Mouse (Mus musculus) central nervous system, embryonic 18 days (tissue): ENCODE measurements around the gene Blvra. TPM values are rescaled to one million over a fixed set of nuclear protein-coding genes. Genes with fewer than 3 reads are reported as not detected.

Experiments
- polyA plus RNA-seq: library from polyadenylated mRNA; depleted of rRNA; stranded (reverse); fragments of >200 nt; gene quantifications from 2 replicates; pipeline ENCODE4 v1.2.3, GENCODE M21; 2012; rRNA removed

Gene Blvra
- polyA plus RNA-seq = 19.1 and 20.5 TPM in 2 replicates

DNA sequence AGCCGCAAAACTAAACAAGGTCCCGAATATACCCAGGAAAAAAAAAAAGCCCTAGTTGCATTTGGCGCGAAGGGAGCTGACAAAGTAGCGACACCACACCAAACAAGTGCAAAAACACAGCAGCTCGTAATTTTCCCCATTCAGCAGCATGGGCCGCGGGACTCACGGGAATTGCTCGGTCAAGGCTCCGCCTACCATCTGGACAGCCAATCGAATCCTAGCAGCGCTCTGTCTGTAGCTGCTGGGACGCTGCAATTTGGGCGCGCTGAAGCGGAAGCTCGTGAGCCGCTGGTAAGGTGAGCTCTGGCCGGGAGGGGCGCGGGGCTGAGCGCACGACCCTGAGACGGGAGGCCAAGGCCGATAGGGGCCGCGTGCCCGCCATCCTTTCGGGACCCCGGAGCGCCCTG, at the start of gene Blvra:
Gene Blvra (plus strand): TSS at position 231 of the 407 bp plus-strand sequence.

DNA sequence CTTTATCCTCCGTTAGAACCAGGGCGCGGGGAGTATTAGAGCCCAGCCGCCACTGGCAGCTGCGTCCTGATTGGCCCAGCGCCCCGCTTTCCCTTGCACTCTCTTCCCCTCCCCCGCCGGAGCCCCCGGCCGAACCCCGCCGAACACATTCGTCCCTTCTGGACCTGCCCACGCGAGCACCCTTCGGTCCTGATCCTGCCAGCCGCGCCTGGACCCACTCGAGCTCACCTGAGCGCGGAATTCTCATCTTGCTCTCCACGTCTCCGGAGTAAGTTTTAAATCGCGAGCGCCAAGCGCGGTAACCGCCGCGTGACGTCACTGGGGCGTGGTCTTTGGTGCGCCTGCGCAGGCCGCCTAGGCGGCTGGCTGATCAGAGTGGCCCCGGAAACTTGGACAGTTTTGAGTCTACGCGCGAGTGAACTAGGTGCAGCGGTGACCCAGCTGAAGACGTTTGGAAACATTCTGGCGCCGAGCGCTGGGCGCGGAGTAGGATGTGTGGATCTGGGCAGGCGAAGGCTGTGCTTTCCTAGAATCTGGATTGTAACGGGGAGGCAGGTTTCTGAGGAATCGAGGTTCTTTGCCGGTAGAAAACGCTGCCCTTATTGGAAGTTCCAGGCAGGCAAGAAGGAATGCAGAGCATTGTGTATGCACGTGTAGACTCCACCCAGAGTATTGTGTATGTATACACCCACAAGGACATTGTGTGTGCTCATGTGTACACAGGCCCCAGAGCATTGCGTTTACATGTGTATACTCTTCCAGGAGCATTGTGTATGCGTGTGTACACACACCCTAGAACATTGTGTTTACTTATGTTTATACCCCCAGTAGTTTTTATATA, 63.4 kb downstream of the Blvra start, which contains the start of gene Ncaph:
Gene Ncaph (minus strand): TSS at position 334 of the 841 bp plus-strand sequence.

DNA sequence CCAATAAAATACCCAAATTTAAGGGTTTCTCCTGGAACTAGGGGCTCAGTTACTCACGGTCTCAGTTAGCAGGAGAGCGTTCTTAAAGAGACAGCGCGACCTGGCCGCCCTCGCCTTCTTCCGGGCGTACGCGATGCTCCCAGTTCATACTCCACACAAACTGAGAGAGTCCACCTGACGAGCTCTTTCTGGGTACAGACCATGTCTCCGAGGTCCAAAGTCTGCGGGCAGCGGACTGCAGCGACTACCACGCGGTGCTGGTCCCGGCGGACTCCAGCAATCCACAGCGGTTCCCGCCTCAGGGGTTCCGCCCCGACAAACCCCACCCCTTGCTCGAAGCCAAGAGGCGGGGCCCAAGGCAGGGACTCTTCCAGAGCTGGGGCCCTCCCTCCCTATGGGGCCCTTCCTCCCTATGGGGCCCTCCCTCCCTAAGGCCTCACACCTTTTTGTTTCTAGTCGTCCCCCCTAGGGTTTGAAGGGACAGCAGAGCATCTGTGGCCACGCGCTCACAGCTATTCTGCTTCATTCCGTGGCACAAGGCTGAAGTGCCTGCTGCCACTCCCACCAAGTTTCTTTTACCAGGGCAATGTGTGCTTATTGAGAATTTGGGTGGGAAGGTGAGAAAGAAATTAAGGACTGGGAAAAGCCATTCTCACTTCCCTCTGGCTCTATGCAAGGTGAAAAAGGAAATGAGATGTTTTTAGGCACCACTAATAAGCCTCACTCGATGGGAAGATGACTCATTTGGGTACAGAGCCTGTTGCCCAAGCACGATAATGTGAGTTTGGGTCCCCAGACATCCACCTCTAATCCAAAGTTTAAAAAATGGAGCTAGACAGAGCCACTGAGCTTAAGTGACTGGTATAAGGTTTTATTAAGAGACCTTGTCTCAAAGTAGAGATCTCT, 72.9 kb downstream of the Blvra start, which contains the start of gene Itpripl1:
Gene Itpripl1 (minus strand): TSS at position 285 of the 906 bp plus-strand sequence.

Other genes starting within 250 kb of the Blvra start
- 42.0 and 46.8 TPM in 2 replicates for gene Trpm7, start 194.4 kb upstream of the Blvra start, polyA plus RNA-seq
- gene Sppl2a, start 137.4 kb upstream of the Blvra start, polyA plus RNA-seq = 30.8 and 31.7 TPM in 2 replicates
- gene Ap4e1, start 61.9 kb upstream of the Blvra start, polyA plus RNA-seq = 10.4 and 11.2 TPM in 2 replicates
- gene Ncaph, start 63.3 kb downstream of the Blvra start, polyA plus RNA-seq = 10.7 and 12.8 TPM in 2 replicates
- gene Itpripl1, start 72.8 kb downstream of the Blvra start, polyA plus RNA-seq = 6.7 and 7.0 TPM in 2 replicates
- 0.90 and 0.98 TPM in 2 replicates for gene 1810024B03Rik, start 137.6 kb downstream of the Blvra start, polyA plus RNA-seq
- gene Snrnp200, start 137.7 kb downstream of the Blvra start, polyA plus RNA-seq = 74.8 and 77.0 TPM in 2 replicates
- 62.8 and 64.7 TPM in 2 replicates for gene Ciao1, start 177.2 kb downstream of the Blvra start, polyA plus RNA-seq
- 57.8 and 71.0 TPM in 2 replicates for gene Tmem127, start 177.2 kb downstream of the Blvra start, polyA plus RNA-seq
- 106 and 109 TPM in 2 replicates for gene Stard7, start 199.6 kb downstream of the Blvra start, polyA plus RNA-seq